Mouse (Mus musculus): ENCODE measurements around the gene Wdr92. TPM values are rescaled to one million over a fixed set of nuclear protein-coding genes. Genes with fewer than 3 reads are reported as not detected.

The Wdr92 gene
- polyA plus RNA-seq, 1 experiment from 2014 or later: 20.9 TPM

DNA sequence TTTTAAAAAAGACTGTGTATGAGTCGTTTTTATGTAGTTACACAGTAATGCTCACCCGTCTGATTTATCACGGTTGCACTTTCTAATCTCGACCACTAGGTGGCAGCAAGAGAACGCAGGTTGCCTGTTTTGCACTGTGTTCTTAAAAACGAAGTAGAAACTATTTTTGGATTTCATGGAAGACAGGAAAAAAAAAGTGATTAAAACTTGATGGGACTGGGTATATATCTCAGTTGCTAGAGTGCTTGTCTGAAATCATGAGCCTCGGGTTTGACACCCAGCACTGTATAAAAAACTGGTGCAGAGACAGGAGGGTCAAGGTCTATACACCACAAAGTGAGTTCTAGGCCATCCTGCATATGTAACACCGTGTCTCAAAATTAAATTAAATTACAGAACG, 98.1 kb downstream of the Wdr92 start:
- Histone ChIP-seq H3K9ac (no peak overlapping the region), H3K27ac (replicated peaks) (no peak overlapping the region), H3K4me2 (no peak overlapping the region), H3K4me3 (no peak overlapping the region), H3K27me3 (no peaks in the 10 kb centered on the region), H3K4me1 (replicated peaks) (no peaks in the 10 kb centered on the region), H3K9me3 (no peaks in the 10 kb centered on the region), H3K36me3 (no peaks in the 10 kb centered on the region)
- peak; percentile 69 for ATAC-seq (ENCODE audit: low read depth)
- WGBS: 16% methylated on average over 9 of the region's 9 CpGs

Other genes starting within 250 kb of the Wdr92 start
- gene Fbxo48, start 230.7 kb upstream of the Wdr92 start, polyA plus RNA-seq (2015; fragmentation: Nextera tagmentation; extraction: Ambion mirVana): 0.40 and 0.88 TPM in 2 replicates
- gene Cnrip1, start 130.5 kb upstream of the Wdr92 start, polyA plus RNA-seq (2015; fragmentation: Nextera tagmentation; extraction: Ambion mirVana): 92.2 and 101 TPM in 2 replicates
- 4.2 and 5.1 TPM in 2 replicates for gene Plek, start 129.7 kb upstream of the Wdr92 start, polyA plus RNA-seq (2015; fragmentation: Nextera tagmentation; extraction: Ambion mirVana)
- 188 and 202 TPM in 2 replicates for gene Ppp3r1, start 22.8 kb upstream of the Wdr92 start, polyA plus RNA-seq (2015; fragmentation: Nextera tagmentation; extraction: Ambion mirVana)
- gene Pno1, start 29.5 kb downstream of the Wdr92 start, polyA plus RNA-seq (2015; fragmentation: Nextera tagmentation; extraction: Ambion mirVana): 52.3 and 55.3 TPM in 2 replicates
- gene C1d, start 75.5 kb downstream of the Wdr92 start, polyA plus RNA-seq (2015; fragmentation: Nextera tagmentation; extraction: Ambion mirVana): 129 and 140 TPM in 2 replicates

All from neural tube, embryonic 13.5 days (tissue).